Mouse (Mus musculus) lung, embryonic 15.5 days (tissue): Measurements from ENCODE around the gene Sort1. TPM values are rescaled to one million over a fixed set of nuclear protein-coding genes. Genes with fewer than 3 reads are reported as not detected.

Experiments used
- ATAC-seq: fragments of 200-750 bp; cut with Nextera tagmentation; 2 replicates; pipeline ENCODE4 v1.8.0; 2017; ENCODE audit warnings: moderate number of reproducible peaks, borderline replicate concordance; ENCODE audit not compliant: low FRiP score, low TSS enrichment; ENCODE audit errors: extremely low read depth
- H3K27ac ChIP-seq: fragments of 300-500 bp; sonication (generic); 2 replicates; pipeline ENCODE4 v1.5.1; 2015; ENCODE audit warnings: moderate library complexity, mild to moderate bottlenecking, inconsistent platforms
- H3K27me3 ChIP-seq: fragments of 300-500 bp; sonication (generic); 2 replicates; pipeline ENCODE4 v1.6.1; 2015; ENCODE audit warnings: inconsistent platforms
- H3K36me3 ChIP-seq: fragments of 300-500 bp; sonication (generic); 2 replicates; pipeline ENCODE4 v1.6.1; 2015; ENCODE audit warnings: inconsistent platforms
- H3K4me1 ChIP-seq: fragments of 300-500 bp; sonication (generic); 2 replicates; pipeline ENCODE4 v1.6.1; 2015; ENCODE audit warnings: inconsistent platforms
- H3K4me2 ChIP-seq: fragments of 300-500 bp; sonication (generic); 2 replicates; pipeline ENCODE4 v1.6.1; 2015; ENCODE audit warnings: inconsistent platforms, mild to moderate bottlenecking, moderate library complexity
- H3K4me3 ChIP-seq: fragments of 300-500 bp; sonication (generic); 2 replicates; pipeline ENCODE4 v1.5.1; 2015; ENCODE audit warnings: mild to moderate bottlenecking, inconsistent platforms
- H3K9ac ChIP-seq: fragments of 300-500 bp; sonication (generic); 2 replicates; pipeline ENCODE4 v1.6.1; 2015; ENCODE audit warnings: inconsistent platforms
- H3K9me3 ChIP-seq: fragments of 300-500 bp; sonication (generic); 2 replicates; pipeline ENCODE4 v1.6.1; 2016; ENCODE audit warnings: inconsistent platforms
- WGBS: fragments of 180-500 bp; shearing (Covaris S2); methylation state at CpG from one replicate; pipeline ENCODE4 v1.1.7; 2015; 5-methylcytosine and 5-hydroxymethylcytosine counted together
- polyA plus RNA-seq: library from polyadenylated mRNA; unstranded; fragments of >200 nt; fragmentation: Nextera tagmentation; extraction: Ambion mirVana; gene quantifications from 2 replicates; pipeline ENCODE4 v1.2.1, GENCODE M21; 2015

Gene Sort1
- polyA plus RNA-seq, 1 experiment from 2014 or later = 28.0 TPM

GRCm38 (mm10) chr3:108345855-108346254 is 62.0 kb downstream of the Sort1 start:
- WGBS = 80% methylated on average over 7 of the region's 7 CpGs

GRCm38 (mm10) chr3:108348376-108348775 is 64.5 kb downstream of the Sort1 start:
- Histone ChIP-seq H3K9ac (no peak overlapping the region), H3K36me3 (peaks cover 86% of the 10 kb centered on the region), H3K4me3 (no peak overlapping the region), H3K4me2 (no peak overlapping the region), H3K27me3 (no peaks in the 10 kb centered on the region), H3K27ac (no peak overlapping the region), H3K9me3 (no peaks in the 10 kb centered on the region), H3K4me1 (no peaks in the 10 kb centered on the region)
- ATAC-seq = no peak
- 70% methylated on average over 9 of the region's 9 CpGs for WGBS

More at GRCm38 (mm10) chr3:108345855-108346254, 62.0 kb downstream of the Sort1 start:
- Histone ChIP-seq H3K27ac (no peak overlapping the region), H3K4me2 (no peak overlapping the region), H3K27me3 (no peaks in the 10 kb centered on the region), H3K4me1 (peaks cover 11% of the 10 kb centered on the region), H3K4me3 (no peak overlapping the region), H3K9me3 (no peaks in the 10 kb centered on the region), H3K36me3 (peaks cover 80% of the 10 kb centered on the region), H3K9ac (no peak overlapping the region)
- ATAC-seq = no peak

- peaks cover 70% of the 10 kb centered on the region for H3K36me3 ChIP-seq
- no peak for ATAC-seq
These were observed 71.4 kb downstream of the Sort1 start for GRCm38 (mm10) chr3:108355245-108355644.

GRCm38 (mm10) chr3:108357051-108357450 is 73.2 kb downstream of the Sort1 start:
- no peak overlapping the region for H3K4me2 ChIP-seq
- WGBS = 87% methylated on average over 10 of the region's 10 CpGs
- no peaks in the 10 kb centered on the region for H3K27me3 ChIP-seq

More at GRCm38 (mm10) chr3:108355245-108355644, 71.4 kb downstream of the Sort1 start:
- H3K4me3 ChIP-seq = no peak overlapping the region
- no peak overlapping the region for H3K27ac ChIP-seq
- H3K9ac ChIP-seq = no peak overlapping the region
- H3K9me3 ChIP-seq = no peaks in the 10 kb centered on the region
- no peaks in the 10 kb centered on the region for H3K4me1 ChIP-seq
- no peak overlapping the region for H3K4me2 ChIP-seq
- WGBS = 66% methylated on average over 3 of the region's 3 CpGs
- no peaks in the 10 kb centered on the region for H3K27me3 ChIP-seq

GRCm38 (mm10) chr3:108358445-108358844 is 74.6 kb downstream of the Sort1 start:
- ATAC-seq = no peak
- WGBS = 67% methylated on average over 6 of the region's 6 CpGs
- H3K36me3 ChIP-seq = peaks cover 43% of the 10 kb centered on the region

More at GRCm38 (mm10) chr3:108357051-108357450, 73.2 kb downstream of the Sort1 start:
- Histone ChIP-seq H3K27ac (no peak overlapping the region), H3K4me3 (no peak overlapping the region), H3K9me3 (no peaks in the 10 kb centered on the region), H3K9ac (no peak overlapping the region), H3K4me1 (peaks cover 9% of the 10 kb centered on the region), H3K36me3 (peaks cover 52% of the 10 kb centered on the region)
- no peak for ATAC-seq

GRCm38 (mm10) chr3:108360894-108361293 is 77.0 kb downstream of the Sort1 start:
- Histone ChIP-seq H3K4me3 (no peak overlapping the region), H3K9ac (no peak overlapping the region), H3K27ac (peak overlapping the region; percentile 72), H3K4me1 (peaks cover 18% of the 10 kb centered on the region), H3K27me3 (no peaks in the 10 kb centered on the region), H3K4me2 (no peak overlapping the region), H3K36me3 (peaks cover 19% of the 10 kb centered on the region), H3K9me3 (no peaks in the 10 kb centered on the region)
- 12% methylated on average over 7 of the region's 7 CpGs for WGBS
- no peak for ATAC-seq

More at GRCm38 (mm10) chr3:108358445-108358844, 74.6 kb downstream of the Sort1 start:
- Histone ChIP-seq H3K27me3 (no peaks in the 10 kb centered on the region), H3K4me1 (peaks cover 12% of the 10 kb centered on the region), H3K9ac (no peak overlapping the region), H3K27ac (no peak overlapping the region), H3K9me3 (no peaks in the 10 kb centered on the region), H3K4me3 (no peak overlapping the region), H3K4me2 (no peak overlapping the region)

- no peak for ATAC-seq
- Histone ChIP-seq H3K27ac (no peak overlapping the region), H3K4me1 (peaks cover 18% of the 10 kb centered on the region), H3K4me3 (no peak overlapping the region), H3K9me3 (no peaks in the 10 kb centered on the region), H3K36me3 (no peaks in the 10 kb centered on the region), H3K27me3 (no peaks in the 10 kb centered on the region), H3K9ac (no peak overlapping the region), H3K4me2 (no peak overlapping the region)
- WGBS = 49% methylated on average over 3 of the region's 3 CpGs
These were observed 79.7 kb downstream of the Sort1 start for GRCm38 (mm10) chr3:108363626-108364025.

GRCm38 (mm10) chr3:108364270-108364995 is 80.6 kb downstream of the Sort1 start, which contains the start of gene Mybphl:
Mybphl (plus strand) TSS chr3:108364911.
- 52% methylated on average over 9 of the region's 9 CpGs for WGBS
- Histone ChIP-seq H3K27me3 (no peaks in the 10 kb centered on the region), H3K4me1 (peaks cover 18% of the 10 kb centered on the region), H3K27ac (no peak within 1 kb of the TSS), H3K4me3 (no peak within 1 kb of the TSS), H3K9ac (no peak within 1 kb of the TSS), H3K36me3 (no peaks in the 10 kb centered on the region), H3K4me2 (no peak within 1 kb of the TSS), H3K9me3 (no peaks in the 10 kb centered on the region)
- peak; percentile 37; the same call in 1 of the 2 replicates for ATAC-seq

- Histone ChIP-seq H3K4me1 (peaks cover 17% of the 10 kb centered on the region), H3K36me3 (no peaks in the 10 kb centered on the region), H3K27ac (no peak overlapping the region), H3K9ac (no peak overlapping the region), H3K4me3 (no peak overlapping the region), H3K27me3 (no peaks in the 10 kb centered on the region), H3K4me2 (no peak overlapping the region; the same call in 1 of the 2 replicates), H3K9me3 (no peaks in the 10 kb centered on the region)
- 45% methylated on average over 9 of the region's 9 CpGs for WGBS
- ATAC-seq = no peak
These were observed 83.3 kb downstream of the Sort1 start for GRCm38 (mm10) chr3:108367173-108367572.

- Histone ChIP-seq H3K9ac (no peak overlapping the region), H3K4me3 (no peak overlapping the region), H3K27ac (no peak overlapping the region), H3K36me3 (no peaks in the 10 kb centered on the region), H3K9me3 (no peaks in the 10 kb centered on the region), H3K4me1 (peaks cover 21% of the 10 kb centered on the region), H3K27me3 (no peaks in the 10 kb centered on the region), H3K4me2 (no peak overlapping the region; the same call in 1 of the 2 replicates)
- 77% methylated on average over 3 of the region's 3 CpGs for WGBS
- ATAC-seq = no peak
These were observed 83.9 kb downstream of the Sort1 start for GRCm38 (mm10) chr3:108367828-108368227.

GRCm38 (mm10) chr3:108368721-108369120 is 84.8 kb downstream of the Sort1 start:
- no peaks in the 10 kb centered on the region for H3K36me3 ChIP-seq
- no peak overlapping the region for H3K4me3 ChIP-seq
- no peak for ATAC-seq
- WGBS = 76% methylated on average over 5 of the region's 5 CpGs
- no peak overlapping the region for H3K9ac ChIP-seq
- no peaks in the 10 kb centered on the region for H3K27me3 ChIP-seq
- H3K27ac ChIP-seq = no peak overlapping the region
- H3K4me1 ChIP-seq = peaks cover 24% of the 10 kb centered on the region
- no peaks in the 10 kb centered on the region for H3K9me3 ChIP-seq
- H3K4me2 ChIP-seq = no peak overlapping the region

- Histone ChIP-seq H3K9ac (no peak overlapping the region), H3K9me3 (no peaks in the 10 kb centered on the region), H3K36me3 (no peaks in the 10 kb centered on the region), H3K4me3 (no peak overlapping the region), H3K27me3 (no peaks in the 10 kb centered on the region), H3K4me2 (no peak overlapping the region), H3K4me1 (peaks cover 21% of the 10 kb centered on the region), H3K27ac (peak overlapping the region; percentile 92)
- peak; percentile 63 for ATAC-seq
- 14% methylated on average over 3 of the region's 3 CpGs for WGBS
These were observed 88.4 kb downstream of the Sort1 start for GRCm38 (mm10) chr3:108372274-108372673.
